Mouse (Mus musculus) left cerebral cortex, postnatal 14 days (tissue): ENCODE data around the gene Nupl1. TPM values are rescaled to one million over a fixed set of nuclear protein-coding genes. Genes with fewer than 3 reads are reported as not detected.
A peak's percentile ranks its signal among the peaks of the same experiment; 100 is the strongest.

Experiments used
- DNase-seq, 2 experiments: peaks; one replicate each; pipeline ENCODE4 v3.0.0; 2021 to 2022; ENCODE audit warnings: low spot score in 2 of 2, mixed read lengths in 1 of 2
- intact Hi-C: fragments of 180-260 bp; cut with DNase I; formaldehyde crosslinking; loops from one replicate; pipeline ENCODE4 v1.15.1; 2025
- long read RNA-seq, 2 experiments: library from polyadenylated mRNA; stranded (forward); transcript quantifications; one replicate each; pipeline ENCODE4 v2.0.0; 2021
- total RNA-seq, 2 experiments: library from RNA; stranded (reverse); gene quantifications; 2 replicates each; pipeline ENCODE4 v1.2.3; 2021

Gene Nupl1
- total RNA-seq = under 1 TPM in 1 of 2 experiments, not detected in 1; 0.20 TPM
- long read RNA-seq, experiment 1, partial matches to known transcripts = 17 of 21 reads
- long read RNA-seq, experiment 1, other reads (novel, unspliced or antisense) = 4 of 21 reads
- long read RNA-seq, experiment 2, partial matches to known transcripts = 10 of 10 reads
- long read RNA-seq, experiment 2, other reads (novel, unspliced or antisense) = 0 of 10 reads

DNA sequence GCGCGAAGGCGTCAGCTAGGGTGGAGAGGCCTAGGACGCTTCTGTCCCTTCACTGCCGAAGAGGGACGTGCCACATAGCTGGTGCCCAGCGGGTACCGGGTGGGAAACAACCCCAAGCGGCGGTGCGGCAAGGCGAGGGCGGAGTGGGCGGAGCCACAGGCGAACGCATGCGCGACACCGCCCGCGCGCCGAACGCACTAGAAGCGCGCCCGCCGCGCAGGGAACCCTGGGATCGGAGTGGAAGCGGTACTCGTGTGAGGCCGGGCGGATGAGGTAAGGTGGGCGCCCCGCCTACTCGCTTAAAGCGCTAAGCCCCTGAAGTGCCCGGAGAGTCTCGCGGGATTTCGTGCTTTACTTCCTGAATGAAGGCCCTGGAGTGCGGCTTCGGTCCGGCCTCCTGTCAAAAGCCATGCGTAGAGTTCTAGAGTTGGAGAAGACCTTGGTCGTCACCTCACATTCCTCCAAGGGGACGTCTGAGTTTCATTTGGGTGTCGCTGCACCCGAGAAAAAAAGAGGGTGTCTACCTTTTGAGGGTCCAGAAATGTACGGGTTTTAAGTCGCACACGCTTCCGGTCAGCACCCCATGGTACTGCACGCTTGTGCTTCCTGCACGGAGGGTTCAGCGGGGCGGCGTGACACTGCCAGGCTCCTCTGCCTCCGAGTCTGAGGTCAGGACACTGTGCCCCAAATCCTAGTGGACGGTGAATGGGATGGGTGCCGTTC is at the start of gene Nupl1, which contains the start of gene Gm49336:
Gene Nupl1, minus strand, starts transcription at position 151 of the 723 bp plus-strand sequence.
Gene Gm49336, minus strand, starts transcription at position 227 of the 723 bp plus-strand sequence.
- peak; percentile 99 for DNase-seq
- intact Hi-C loops = loop anchor here (5.0 kb wide), 1 partner anchor 126 kb away; no protein-coding TSS in a partner anchor

DNA sequence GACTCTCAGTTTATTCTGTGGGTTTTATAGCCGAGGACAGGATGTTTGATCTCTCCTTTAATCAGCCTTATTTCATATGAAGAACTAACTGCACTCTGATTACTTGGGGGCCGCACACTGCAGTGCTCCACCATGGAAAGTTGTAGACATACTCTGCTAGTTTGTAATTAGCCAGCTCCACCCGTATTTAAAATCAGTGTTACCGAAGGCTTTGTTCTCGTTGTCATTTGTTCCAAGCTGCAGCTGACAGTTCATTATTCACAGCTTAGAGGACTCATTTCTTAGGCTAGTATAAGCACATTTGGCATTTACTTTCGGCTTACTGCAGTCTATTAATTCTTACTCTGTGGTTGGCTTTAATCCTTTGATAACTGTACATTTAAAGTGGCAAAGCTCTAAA is 49.8 kb upstream of the Nupl1 start:
- DNase-seq = no peak
- intact Hi-C loops = no loop called here

DNA sequence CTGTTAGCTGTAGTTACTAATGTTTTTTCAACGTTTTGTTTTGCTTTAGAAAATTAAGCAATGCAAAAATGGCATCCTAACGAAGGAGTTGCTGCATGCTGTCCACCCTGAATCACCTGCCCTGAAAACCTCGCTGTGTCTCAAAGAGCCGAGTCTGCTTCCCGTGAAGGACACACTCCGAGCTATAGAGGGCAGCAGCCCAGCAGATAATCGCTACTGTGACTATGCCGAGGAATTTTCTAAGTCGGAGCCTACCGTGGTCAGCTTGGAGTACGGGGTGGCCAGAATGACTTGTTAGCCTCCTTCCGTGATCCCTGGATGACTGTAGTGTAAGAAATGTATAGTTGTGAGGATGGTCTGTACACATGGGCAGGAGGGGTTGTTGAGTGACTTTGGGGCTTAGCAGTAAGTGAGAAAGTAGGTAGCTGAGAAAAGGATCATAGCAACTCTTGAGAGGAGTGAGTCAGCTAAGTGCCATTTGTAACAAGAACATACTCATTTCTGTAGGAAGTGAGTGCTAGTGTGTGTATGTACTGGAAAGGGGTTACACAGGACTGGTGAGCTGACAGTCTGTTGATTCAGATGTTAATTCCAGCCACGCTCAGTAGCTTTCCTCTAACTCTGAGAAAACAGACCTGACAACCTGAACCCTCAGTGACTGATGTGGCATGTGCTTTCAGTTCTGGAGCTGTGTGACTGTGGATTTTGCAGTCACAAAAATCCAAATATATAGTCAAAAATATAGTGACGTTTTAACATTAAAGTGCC is 49.2 kb upstream of the Nupl1 start:
- intact Hi-C loops = no loop called here
- no peak for DNase-seq

DNA sequence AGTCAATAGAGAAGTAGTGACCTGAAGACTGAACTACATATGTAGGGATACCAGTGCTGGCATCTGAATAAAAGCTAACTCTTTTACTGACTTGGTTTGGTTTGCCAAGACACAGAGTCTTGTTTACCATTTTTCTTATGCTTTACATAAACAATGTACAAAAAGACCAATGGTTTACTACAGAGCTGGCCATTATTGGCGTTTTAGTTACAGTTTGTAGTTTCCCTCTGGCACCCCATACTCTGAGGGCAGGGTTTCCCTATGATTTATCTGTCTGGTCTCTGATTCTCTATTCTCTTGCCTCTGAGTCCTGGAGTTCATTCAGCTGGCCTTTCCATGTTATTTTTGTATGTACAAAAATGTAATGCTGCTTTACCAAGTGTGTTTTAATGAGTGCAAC is 44.3 kb upstream of the Nupl1 start:
- intact Hi-C loops = no loop called here
- no peak for DNase-seq

DNA sequence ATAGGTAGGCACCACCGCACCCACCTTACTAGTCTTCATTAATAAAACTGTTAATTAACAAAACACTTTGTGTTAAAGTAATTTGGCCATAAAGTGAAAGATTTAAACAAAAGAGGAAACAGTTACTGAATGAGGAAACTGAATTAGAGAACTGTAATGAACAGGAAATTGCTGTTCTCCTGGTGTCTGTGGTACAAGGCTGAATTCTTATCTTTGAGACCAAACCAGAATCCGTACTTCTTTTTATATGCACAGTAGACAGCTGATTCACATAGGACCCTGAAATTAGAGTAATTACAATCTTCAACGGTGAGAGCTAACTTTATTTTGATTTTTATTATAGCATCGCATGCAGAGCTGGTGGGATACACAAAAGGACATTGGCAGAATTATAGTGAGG is 39.1 kb upstream of the Nupl1 start:
- intact Hi-C loops = no loop called here
- no peak for DNase-seq

DNA sequence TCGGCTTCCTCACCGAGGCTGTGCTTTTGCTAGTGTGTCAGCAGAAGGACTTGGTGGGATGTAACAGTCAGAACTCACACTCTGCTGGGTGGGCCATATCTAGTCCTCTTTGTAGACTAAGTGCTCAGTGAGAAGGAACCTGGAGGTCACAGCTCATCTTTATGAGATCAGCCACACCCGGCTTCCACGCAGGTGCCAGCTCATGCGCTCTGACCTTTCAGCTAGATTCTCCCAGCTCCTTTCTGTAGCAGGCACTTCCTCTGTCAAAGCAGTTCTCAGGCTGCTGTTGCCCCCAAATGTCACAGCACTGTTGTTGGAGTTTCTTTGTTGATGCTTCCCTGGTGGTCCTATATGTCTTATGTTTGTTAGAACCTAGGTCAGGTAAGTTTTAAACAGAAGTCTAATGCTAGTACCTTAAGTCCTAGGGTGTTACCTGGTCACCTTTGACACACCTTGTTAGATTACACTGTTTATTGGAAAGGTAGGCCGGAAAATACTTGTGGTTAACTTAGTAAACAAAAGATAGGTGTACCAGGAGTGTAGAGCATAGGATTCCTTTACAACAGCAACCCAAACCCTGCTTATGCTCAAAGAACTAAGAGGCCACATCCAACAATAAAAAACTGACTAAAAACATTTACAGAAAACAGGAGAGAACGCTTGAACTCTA is 35.1 kb upstream of the Nupl1 start:
- no peak for DNase-seq
- intact Hi-C loops = no loop called here

DNA sequence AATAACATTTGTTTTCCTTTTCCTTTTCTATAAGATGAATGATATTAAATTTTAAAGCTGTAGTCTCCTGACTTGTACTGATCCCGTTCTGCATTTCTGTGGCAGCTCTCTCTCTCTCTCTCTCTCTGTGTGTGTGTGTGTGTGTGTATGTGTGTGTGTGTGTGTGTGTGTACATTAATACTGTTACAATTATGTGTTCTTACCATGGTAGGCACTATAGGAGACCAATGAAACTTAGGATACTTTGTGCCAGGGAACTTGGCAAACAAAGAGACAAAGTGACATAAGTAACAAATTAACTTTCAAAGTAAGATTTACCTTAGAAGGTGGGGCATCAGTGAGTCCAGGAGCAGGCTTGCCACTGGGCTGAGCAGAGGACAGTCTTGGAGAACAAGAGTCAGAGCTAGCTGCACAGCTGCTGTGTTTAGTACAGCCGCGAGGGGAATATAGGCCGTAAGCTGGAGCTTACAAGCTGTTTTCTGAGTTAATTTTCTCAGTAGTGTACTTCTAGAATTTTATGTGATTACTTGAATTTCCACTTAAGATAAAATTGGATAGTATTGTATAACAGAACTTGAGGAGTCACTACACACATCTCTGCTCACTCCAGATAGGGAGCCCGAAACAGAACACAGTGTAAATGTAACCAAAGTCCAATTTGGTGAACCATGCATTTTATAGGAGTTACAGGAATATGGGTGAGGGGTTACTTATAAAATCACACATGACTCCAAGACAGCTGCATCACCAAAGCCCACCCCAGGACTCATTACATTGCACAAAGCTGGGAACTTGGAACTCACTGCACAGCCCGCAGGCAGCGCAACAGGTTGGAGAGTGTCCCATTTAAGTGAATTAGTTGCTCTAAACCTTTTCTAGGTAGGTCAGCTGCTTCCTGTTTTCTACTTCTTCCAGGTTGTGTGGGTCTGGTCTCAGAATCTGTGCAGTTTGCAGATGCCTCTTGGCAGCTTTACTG is 24.4 kb upstream of the Nupl1 start:
- intact Hi-C loops = no loop called here
- no peak for DNase-seq

DNA sequence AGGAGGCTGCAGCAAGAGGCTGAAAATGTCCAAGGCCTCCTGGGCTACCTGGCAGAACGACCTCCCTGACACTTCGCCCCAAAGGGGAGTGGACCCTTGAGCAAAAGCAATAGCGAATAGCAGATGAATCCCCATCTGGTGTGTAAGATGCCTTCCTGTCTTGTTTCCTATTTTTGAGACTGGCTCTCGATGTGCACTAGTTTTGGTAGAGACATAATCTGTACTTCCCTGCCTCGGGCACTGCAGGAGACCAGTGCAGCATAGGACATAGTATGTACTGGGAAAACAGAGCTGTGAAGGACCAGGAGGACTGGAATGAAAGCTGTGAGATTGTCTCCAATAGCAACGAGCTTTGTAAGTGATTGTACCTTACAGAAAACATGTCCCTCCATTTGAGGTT is 22.1 kb upstream of the Nupl1 start:
- intact Hi-C loops = no loop called here
- no peak for DNase-seq

DNA sequence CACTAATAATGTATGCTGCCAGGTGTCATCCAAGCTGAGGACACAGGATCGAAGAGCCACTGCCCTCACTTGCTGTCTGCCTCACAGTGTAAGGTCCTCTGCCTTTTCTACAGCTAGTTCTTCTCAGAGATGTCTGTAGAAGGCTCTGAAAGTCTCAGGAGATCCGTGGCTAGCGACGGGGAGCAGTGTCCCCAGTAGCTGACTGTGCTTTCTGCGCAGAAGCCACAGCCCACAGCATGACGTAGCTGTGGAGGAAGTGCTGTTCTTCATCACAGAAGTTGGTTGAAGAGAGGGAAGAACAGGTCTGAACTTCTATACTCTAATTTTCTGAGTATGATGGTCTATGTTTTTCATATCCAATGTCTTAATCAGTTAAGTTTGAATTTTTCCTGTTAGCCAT is 18.1 kb upstream of the Nupl1 start:
- intact Hi-C loops = loop anchor here (5.0 to 10.0 kb wide), 2 partner anchors 108 to 425 kb away; no protein-coding TSS in a partner anchor
- no peak for DNase-seq

DNA sequence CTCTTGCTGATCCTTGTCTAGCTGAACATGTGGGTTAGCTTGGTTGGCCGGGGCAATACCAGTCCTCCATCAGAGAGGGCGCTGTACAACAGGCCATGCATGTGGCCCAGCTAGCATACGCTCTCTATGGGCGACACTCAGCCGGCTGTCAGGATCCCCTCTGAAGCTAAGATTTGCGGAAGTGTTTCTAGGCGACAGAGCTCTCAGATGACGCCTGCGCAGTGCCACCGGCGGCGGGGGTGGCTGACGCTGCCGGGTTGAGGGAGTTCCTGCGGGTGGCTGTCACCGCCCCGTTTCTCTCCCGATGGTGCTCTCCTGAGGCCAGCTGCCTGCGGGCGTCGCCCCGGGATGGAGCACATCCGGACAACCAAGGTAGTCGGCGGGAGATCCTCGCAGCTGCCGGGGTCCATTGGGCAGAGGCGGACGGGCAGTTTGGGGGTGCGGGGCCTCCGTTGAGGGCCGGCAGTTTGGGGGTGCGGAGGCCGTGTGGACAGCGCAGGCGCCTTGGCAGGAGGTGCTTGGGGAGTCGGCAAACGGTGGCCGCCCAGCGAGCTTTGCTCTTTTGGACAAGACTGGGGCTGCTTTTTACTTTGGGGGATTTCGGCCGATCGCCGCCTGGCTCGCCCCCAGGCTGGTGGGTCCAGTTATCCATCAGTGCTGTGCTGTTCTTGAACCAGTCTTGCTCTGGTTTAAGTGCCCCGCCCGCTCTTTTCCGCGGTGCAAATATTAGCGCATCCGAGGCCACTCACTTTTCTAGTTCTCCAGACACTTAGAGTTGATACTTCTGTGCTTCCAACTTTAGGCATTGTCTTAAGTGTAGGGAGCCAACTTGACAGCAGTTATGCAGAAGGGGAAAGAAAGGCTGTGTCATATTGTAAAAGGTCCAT is 14.0 kb upstream of the Nupl1 start, which contains the start of gene Mtmr6:
Gene Mtmr6, plus strand, starts transcription at position 239 of the 887 bp plus-strand sequence.
- DNase-seq = peak; percentile 96 to 98

DNA sequence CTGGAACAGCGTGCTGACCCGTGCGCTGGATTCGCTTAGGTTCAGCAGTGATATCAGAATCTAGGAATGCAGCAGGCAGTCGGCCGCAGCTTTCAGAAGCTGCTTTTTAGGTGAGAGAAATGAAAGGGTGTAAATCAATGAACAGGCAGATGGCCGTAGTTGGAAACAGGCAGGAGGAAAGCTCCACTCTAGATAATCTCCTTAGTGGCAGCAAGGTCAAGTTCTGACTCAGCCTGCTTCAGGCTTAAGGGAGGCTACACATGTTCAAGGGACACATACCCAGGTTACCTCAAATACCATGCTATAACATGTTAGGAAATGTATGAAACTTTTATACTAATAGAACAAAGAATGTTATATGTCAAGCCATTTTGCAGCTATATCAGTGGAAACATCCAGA is 11.1 kb upstream of the Nupl1 start:
- intact Hi-C loops = loop anchor here (10.0 kb wide), 1 partner anchor 432 kb away; no protein-coding TSS in a partner anchor
- no peak for DNase-seq

More for the DNA sequence above, 14.0 kb upstream of the Nupl1 start, which contains the start of gene Mtmr6:
- intact Hi-C loops = loop anchor here (5.0 to 10.0 kb wide), 2 partner anchors 112 to 430 kb away; no protein-coding TSS in a partner anchor

DNA sequence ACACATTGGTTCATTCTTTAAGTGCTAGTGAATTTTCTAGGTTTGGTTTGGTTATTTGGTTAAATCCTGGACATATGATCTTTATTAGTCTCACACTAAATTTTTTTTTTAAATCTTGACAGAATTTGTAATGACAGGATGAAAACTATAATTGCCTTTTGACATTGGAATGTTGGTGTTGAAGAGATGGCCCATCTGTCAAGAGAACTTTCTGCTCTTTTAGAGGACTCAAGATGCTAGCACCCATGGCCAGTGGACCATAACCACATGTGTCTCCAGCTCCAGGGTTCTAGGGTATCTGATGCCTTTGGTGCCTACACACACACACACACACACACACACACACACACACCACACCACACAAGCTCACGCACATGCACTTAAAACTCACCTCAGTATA is 6.6 kb upstream of the Nupl1 start:
- intact Hi-C loops = no loop called here
- DNase-seq = no peak

DNA sequence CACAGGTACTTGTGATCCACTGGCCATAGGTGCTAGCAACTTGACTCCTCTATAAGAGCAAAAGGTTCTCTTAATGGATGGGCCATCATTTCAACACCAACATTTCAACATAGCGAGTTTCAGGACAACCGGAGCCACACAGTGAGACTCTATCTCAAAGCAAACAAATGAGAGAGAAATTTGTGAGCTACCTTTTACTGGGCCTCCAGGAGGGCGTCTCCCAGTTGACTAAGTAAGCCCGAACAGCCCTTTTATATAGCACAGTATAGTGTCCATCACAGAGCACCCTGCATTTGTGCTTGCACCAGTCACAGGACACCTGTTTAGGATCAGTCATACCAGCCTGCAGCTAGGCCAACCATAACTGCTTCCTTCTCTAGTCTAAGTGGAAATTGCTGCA is 5.9 kb upstream of the Nupl1 start:
- intact Hi-C loops = no loop called here
- no peak for DNase-seq

DNA sequence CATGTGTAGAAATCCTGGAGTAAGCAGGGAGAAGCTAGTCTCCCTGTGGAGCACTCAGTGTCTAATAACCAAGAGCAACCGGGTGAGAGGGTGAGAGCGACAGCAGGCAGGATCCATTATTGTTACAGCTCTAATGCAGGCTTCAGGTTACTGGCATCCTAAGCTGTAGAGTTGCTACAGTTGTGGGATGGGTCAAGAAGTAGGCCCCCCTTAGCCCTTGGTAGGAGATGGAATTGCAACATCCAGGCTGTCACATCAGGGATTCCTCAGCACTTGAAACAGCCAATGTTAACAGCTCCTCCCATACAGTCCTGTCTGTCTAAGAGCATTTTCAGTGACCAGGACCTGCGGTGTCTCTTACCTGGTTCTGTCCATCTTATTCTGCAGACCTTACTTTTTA is 5.1 kb upstream of the Nupl1 start:
- intact Hi-C loops = no loop called here
- no peak for DNase-seq

DNA sequence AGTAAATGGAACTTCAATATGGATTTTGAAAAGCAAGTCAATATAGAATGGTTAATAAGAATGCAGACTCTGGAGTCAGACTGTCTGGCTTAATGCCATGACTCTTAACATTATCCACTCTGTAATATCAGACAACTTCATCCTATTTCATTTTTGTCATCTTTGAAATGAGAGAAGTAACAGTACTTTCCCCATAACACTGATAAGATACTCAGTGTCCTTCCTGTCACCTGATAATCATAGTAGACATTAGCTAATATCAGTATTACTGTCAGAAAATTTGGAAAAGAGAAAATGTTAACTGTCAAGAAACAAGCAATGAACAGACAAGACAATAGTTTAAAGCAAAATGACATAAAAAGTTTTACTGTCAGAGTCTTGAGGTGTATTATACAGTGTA is 3.5 kb upstream of the Nupl1 start:
- DNase-seq = no peak
- intact Hi-C loops = loop anchor here (5.0 kb wide), 1 partner anchor 123 kb away; no protein-coding TSS in a partner anchor

DNA sequence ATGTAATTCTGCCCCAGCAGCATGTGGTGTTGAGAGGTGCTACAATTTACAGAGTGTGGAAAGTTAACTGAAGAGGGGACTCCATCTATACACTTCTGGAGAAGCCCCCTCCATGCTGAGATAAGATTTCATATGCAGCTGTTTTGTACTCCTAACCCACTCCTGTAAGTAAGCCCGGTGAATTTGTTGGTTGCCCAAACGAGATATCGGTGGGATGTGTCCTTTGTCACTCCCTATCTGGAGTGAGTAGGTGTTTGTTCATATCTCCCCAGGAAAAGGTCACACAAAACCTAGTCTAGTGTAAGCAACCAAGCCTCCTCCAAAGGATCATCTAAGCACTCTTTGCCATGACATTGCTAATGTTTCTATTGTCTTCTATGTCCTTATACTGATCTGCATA is 2.2 kb upstream of the Nupl1 start:
- no peak for DNase-seq
- intact Hi-C loops = loop anchor here (5.0 kb wide), 1 partner anchor 124 kb away; no protein-coding TSS in a partner anchor
